ENCODE assay signal across 22 mouse cellular contexts in genomic region chr3:41960209-41960608, GRCm38 (mm10).
DNase-seq lines count a peak whose midpoint lies in the region; ATAC-seq and TF ChIP-seq lines count a peak whose summit lies in the region.
"Had no signal": no experiment of that assay in that cellular context is flagged by ENCODE, and none has a peak within 500 bp of the region (broad histone marks: within the 10 kb centered on the region; RNA-seq: fewer than 3 reads in every experiment).

No protein-coding gene starts in this region.

- H3K9ac ChIP-seq in neural tube, embryonic 13.5 days, result no peak overlapping the region
- H3K9ac ChIP-seq in limb, embryonic 12.5 days (replicated peaks), result no peak overlapping the region
- H3K9ac ChIP-seq in neural tube, embryonic 15.5 days (replicated peaks), result no peak overlapping the region
- no peak overlapping the region for H3K9ac ChIP-seq in heart, adult 2 months (ENCODE audit: low read depth, low read length)
- H3K9ac ChIP-seq: embryonic facial prominence, embryonic 13.5 days; embryonic facial prominence, embryonic 15.5 days; forebrain, embryonic 12.5 days had no signal

- TF ChIP-seq EP300 in heart, adult 2 months (IDR thresholded peaks at IDR 0.05; ENCODE audit: insufficient read depth, low read depth, low read length), result no peak

- no peaks in the 10 kb centered on the region for H3K79me2 ChIP-seq in heart, adult 2 months (replicated peaks; ENCODE audit: control insufficient read depth, insufficient read depth, low read length)

- intact Hi-C loops in heart, adult 2 months (cut with DNase I), result no loop called here

- peaks cover 16% of the 10 kb centered on the region for H3K4me1 ChIP-seq in neural tube, embryonic 13.5 days (replicated peaks)
- peaks cover 28% of the 10 kb centered on the region for H3K4me1 ChIP-seq in limb, embryonic 12.5 days (replicated peaks)
- H3K4me1 ChIP-seq in neural tube, embryonic 15.5 days, result peaks cover 7% of the 10 kb centered on the region; the same call in 1 of the 2 replicates
- H3K4me1 ChIP-seq in heart, adult 2 months (ENCODE audit: control insufficient read depth, insufficient read depth, low read length), result no peaks in the 10 kb centered on the region
- H3K4me1 ChIP-seq: embryonic facial prominence, embryonic 15.5 days; forebrain, embryonic 12.5 days had no signal

- no peak overlapping the region for H3K4me3 ChIP-seq in neural tube, embryonic 13.5 days
- no peak overlapping the region for H3K4me3 ChIP-seq in limb, embryonic 12.5 days (replicated peaks)
- H3K4me3 ChIP-seq in neural tube, embryonic 15.5 days (replicated peaks), result no peak overlapping the region
- H3K4me3 ChIP-seq in heart, adult 2 months, result no peak overlapping the region
- H3K4me3 ChIP-seq: embryonic facial prominence, embryonic 13.5 days; embryonic facial prominence, embryonic 15.5 days; erythroblast, embryonic 14.5 days; forebrain, embryonic 10.5 days; forebrain, embryonic 12.5 days had no signal

- H3K9me3 ChIP-seq in neural tube, embryonic 13.5 days, result no peaks in the 10 kb centered on the region
- H3K9me3 ChIP-seq in limb, embryonic 12.5 days, result 0 out of 2 replicates have a peak, but pooled peaks cover 3% of the 10 kb centered on the region
- no peaks in the 10 kb centered on the region for H3K9me3 ChIP-seq in neural tube, embryonic 15.5 days (replicated peaks)
- H3K9me3 ChIP-seq: embryonic facial prominence, embryonic 13.5 days; embryonic facial prominence, embryonic 15.5 days; forebrain, embryonic 10.5 days; forebrain, embryonic 12.5 days had no signal

- ATAC-seq in neural tube, embryonic 13.5 days (ENCODE audit: low read depth), result 0 out of 2 replicates have a peak, but pooled peaks have one; percentile 50
- no peak for ATAC-seq in limb, embryonic 12.5 days (ENCODE audit: insufficient number of reproducible peaks, insufficient read depth, low FRiP score, low TSS enrichment, low read depth)
- ATAC-seq in neural tube, embryonic 15.5 days (ENCODE audit: low FRiP score), result peak; percentile 57; the same call in 1 of the 2 replicates
- ATAC-seq: forebrain, embryonic 14.5 days; forebrain, embryonic 16.5 days had no signal

- DNase-seq in neural tube, embryonic 10.5 days (ENCODE audit: extremely low spot score, low spot score), result no peak
- no peak for DNase-seq in layer of hippocampus, postnatal 10 days (ENCODE audit: low spot score in 2 of 2)
- DNase-seq in heart, adult 2 months, result no peak
- DNase-seq: adrenal gland, adult 8-10 months; adrenal gland, postnatal 14 days; adrenal gland, postnatal 36 days; cerebellum, adult 11-12 months; cerebellum, adult 8-10 months; cerebellum, adult 9-11 months; cerebellum, postnatal 14 days; cerebellum, postnatal 36 days; embryo, embryonic 11 days had no signal

- no peak overlapping the region for H3K4me2 ChIP-seq in neural tube, embryonic 13.5 days
- H3K4me2 ChIP-seq in limb, embryonic 12.5 days, result no peak overlapping the region
- no peak overlapping the region for H3K4me2 ChIP-seq in neural tube, embryonic 15.5 days
- H3K4me2 ChIP-seq: embryonic facial prominence, embryonic 13.5 days; embryonic facial prominence, embryonic 15.5 days; forebrain, embryonic 12.5 days had no signal

- WGBS in neural tube, embryonic 13.5 days, result 47% methylated on average over 2 of the region's 2 CpGs
- 26% methylated on average over 2 of the region's 2 CpGs for WGBS in limb, embryonic 12.5 days
- WGBS in neural tube, embryonic 15.5 days, result 20% methylated on average over 2 of the region's 2 CpGs
- 67% methylated on average over 2 of the region's 2 CpGs for WGBS in heart, adult 2 months

- H3K27me3 ChIP-seq in neural tube, embryonic 13.5 days, result no peaks in the 10 kb centered on the region
- no peaks in the 10 kb centered on the region for H3K27me3 ChIP-seq in limb, embryonic 12.5 days
- no peaks in the 10 kb centered on the region for H3K27me3 ChIP-seq in neural tube, embryonic 15.5 days (replicated peaks)
- no peaks in the 10 kb centered on the region for H3K27me3 ChIP-seq in heart, adult 2 months (ENCODE audit: control insufficient read depth, insufficient read depth, low read length)
- H3K27me3 ChIP-seq: embryonic facial prominence, embryonic 13.5 days; embryonic facial prominence, embryonic 15.5 days; forebrain, embryonic 12.5 days had no signal

- no peaks in the 10 kb centered on the region for H3K36me3 ChIP-seq in neural tube, embryonic 13.5 days
- no peaks in the 10 kb centered on the region for H3K36me3 ChIP-seq in limb, embryonic 12.5 days
- H3K36me3 ChIP-seq in neural tube, embryonic 15.5 days, result no peaks in the 10 kb centered on the region
- no peaks in the 10 kb centered on the region for H3K36me3 ChIP-seq in heart, adult 2 months (ENCODE audit: control insufficient read depth, insufficient read depth, low read length)
- H3K36me3 ChIP-seq: embryonic facial prominence, embryonic 13.5 days; embryonic facial prominence, embryonic 15.5 days; forebrain, embryonic 10.5 days; forebrain, embryonic 12.5 days had no signal

- H3K27ac ChIP-seq in neural tube, embryonic 13.5 days (replicated peaks), result no peak overlapping the region
- H3K27ac ChIP-seq in limb, embryonic 12.5 days, result 0 out of 2 replicates have a peak overlapping the region, but pooled peaks have one; percentile 0
- H3K27ac ChIP-seq in neural tube, embryonic 15.5 days (replicated peaks), result no peak overlapping the region
- no peak overlapping the region for H3K27ac ChIP-seq in heart, adult 2 months
- H3K27ac ChIP-seq: embryonic facial prominence, embryonic 13.5 days; embryonic facial prominence, embryonic 15.5 days; forebrain, embryonic 10.5 days; forebrain, embryonic 12.5 days had no signal

- no peak for TF ChIP-seq CTCF in heart, adult 2 months (IDR thresholded peaks at IDR 0.05)

- no peak for TF ChIP-seq POLR2A in heart, adult 2 months (IDR thresholded peaks at IDR 0.05; ENCODE audit: insufficient read depth, low read depth, low read length)
